Mouse (Mus musculus) T-helper 2 cell (primary cell): ENCODE measurements around the gene Fras1.

Experiments
- in situ Hi-C: fragments of 300-600 bp; cut with MboI, MseI; formaldehyde crosslinking; loops from one replicate; pipeline ENCODE4 v1.15.1; 2025; ENCODE audit warnings: high pct_unique_total_duplicates

The Fras1 gene

DNA sequence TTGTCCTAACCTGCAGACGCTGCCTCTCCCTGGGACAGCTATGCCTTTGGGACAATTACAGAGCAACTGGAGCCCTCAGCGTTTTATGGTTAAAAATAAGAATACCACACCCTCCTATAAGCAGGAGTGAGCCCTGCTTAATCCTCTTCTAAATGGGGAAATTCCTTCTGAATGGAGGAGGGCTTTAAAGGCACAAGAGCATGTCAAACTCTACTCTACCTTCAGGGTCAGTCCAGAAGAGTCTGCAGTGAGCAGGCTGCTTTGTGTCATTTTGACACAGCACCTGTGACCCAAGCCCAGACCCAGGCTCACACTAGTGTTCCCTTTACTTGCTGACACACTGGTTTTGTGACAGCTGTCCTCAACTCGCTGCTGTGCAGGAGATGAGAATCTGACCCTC is 307.3 kb downstream of the Fras1 start:
- in situ Hi-C loops: no loop called here

DNA sequence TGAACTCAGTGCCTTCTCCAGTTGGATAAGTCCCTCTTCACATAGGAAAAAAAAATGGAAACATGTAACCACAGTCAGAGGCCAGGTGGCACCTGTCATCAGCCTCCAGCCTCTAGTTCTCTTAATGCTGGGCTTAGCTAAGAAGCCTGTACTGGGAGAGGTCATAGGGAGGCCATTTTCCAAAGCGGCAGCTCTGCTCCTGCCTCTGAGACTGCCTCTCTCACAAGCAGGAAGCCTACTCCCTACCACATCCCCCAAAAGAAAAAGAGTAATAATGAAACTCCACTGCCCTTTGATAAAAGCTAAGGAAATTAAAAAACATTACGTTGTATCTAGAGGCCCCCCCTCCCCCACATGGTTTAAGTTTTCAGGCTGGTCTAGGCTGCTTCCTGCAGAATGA is 309.0 kb downstream of the Fras1 start:
- in situ Hi-C loops: no loop called here

DNA sequence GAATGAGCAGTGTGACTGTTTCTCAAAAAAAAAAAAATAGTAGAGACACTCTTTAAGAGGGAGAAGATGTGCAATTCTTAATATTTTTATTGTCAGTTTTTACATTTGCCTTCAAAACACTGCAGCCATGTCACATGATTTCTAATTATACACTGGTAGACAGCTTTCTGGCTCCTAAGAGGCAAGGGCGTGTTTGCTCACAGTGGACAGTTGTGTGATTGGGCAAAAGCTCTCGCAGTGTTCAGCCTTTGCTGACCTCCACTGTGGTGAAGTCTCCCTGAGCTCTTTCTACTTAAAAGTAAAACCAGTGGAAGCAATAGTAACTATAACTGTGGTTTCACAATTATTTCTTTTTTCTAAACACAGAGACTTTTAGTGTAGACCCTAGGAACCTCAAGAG is 315.1 kb downstream of the Fras1 start:
- in situ Hi-C loops: no loop called here

DNA sequence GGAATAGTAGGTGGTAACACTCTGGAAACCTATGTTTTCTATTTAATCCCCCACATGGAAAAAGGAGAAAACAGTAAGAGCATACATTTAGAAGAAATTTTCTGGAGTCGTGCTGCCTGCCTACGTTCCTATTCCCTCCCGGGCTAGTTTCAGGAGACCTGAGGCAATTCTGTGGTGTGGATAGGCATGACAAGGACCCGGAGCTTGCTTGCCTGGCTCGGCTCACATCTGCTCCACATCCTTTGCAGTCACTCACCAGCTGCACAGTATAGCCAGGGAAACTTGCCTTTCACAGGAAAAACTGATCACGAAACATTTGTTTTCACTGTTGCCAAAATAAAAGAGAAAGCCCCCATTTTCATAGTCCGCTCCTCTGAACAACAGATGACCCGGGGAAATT is 325.2 kb downstream of the Fras1 start:
- in situ Hi-C loops: no loop called here

DNA sequence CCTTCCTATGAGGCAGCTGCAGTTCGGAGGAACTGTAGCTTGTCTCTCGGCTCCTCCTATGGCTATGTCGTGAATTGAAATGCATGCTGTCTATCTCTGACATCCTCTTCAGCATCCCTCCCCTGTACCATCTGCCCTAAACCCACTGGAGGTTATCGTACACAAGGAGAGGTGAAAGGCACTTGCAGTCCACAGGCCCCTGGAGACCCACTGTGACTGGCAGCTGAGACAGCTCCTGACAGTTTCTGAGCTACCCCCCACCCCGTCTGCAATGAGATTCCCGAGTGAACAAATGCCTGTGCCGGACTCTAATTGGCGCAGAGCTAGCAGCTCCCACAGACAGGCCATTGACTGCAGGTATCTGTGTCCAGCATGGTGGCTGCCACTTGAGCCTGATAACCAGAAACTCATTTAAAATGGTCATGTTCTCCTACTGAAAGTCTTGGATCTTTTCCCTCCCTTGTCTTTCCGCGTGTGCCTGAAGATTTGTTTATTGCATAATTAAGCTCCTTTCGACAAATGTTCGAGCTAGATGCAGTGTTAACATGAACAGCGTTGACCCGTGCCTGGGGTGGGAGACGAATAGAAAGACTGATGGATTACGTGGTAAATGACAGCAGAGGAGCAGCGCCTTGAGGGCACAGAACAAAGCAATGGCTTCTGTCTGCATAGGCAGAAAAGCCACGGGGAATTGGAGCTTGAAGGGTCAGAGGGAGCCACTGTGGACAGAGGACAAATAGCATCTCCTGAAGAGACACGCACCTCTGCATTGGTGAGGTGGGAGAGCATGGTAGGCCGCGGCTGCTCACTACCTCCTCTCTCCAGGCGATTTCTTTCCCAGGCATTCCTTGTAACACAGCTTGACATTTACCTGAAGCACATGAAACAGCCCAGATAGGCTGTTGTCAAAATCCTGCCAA is 329.2 kb downstream of the Fras1 start:
- in situ Hi-C loops: no loop called here

DNA sequence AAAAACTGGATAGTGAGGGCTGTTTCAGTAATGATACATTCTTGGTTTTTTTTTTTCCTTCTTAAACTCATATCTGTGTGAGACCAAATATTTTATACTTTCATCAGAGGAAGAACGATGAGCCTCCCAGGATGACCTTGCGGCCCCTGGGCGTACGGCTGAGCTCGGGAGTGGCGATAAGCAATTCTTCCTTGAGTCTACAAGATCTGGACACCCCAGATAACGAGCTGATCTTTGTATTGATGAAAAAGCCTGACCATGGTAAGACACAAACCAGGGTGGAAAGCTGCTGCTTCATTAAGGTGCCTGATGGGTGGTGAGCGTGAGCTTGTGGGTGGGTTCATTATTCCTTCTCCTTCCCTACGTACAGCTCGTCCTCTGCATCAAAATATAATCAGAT is 334.8 kb downstream of the Fras1 start:
- in situ Hi-C loops: no loop called here

DNA sequence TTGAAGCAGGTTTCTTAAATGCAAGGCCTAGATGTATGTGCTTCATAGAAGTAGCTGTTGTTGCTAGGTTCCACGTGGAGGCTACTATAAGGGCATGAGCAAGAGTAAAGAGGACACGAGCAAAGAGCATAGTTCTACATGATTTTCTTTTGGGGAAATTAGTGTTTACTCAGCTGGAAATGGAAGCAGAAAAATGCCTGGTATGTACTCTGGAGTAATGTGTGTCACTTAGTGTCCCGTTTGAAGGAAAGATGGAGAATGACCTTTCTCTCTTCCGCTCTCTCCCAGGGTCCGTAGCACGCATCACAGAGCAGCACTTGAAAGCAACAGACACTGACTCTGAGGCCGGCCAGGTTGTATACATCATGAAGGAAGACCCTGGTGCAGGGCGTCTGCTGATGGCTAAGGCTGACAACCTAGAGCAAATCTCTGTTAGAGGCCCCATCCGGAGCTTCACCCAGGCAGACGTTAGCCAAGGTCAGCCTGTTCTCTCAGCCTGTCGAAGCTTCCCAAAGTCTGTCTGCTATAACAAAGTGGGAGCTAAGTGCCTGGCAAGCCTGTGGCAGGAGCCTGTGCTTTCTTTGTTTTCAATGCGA is 338.4 kb downstream of the Fras1 start:
- in situ Hi-C loops: no loop called here

DNA sequence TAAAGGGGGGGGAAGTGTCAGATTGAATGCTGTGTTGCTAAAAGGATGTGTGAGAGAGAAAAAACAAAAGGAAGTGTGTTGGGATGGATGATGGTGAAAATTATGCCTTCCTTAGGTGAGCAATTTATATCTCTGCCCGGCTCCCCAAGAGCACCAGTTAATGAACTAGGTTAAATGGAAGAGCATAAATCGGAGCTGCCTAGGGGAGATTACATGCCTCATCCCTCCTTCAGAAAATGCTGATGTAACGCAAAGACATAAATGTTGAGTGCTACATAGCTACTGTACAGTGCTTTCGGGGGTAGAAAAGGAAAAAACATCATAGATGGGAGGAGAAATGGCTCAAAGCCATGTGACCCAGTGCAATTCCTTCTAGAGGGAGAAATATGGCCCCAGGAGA is 339.0 kb downstream of the Fras1 start:
- in situ Hi-C loops: no loop called here

DNA sequence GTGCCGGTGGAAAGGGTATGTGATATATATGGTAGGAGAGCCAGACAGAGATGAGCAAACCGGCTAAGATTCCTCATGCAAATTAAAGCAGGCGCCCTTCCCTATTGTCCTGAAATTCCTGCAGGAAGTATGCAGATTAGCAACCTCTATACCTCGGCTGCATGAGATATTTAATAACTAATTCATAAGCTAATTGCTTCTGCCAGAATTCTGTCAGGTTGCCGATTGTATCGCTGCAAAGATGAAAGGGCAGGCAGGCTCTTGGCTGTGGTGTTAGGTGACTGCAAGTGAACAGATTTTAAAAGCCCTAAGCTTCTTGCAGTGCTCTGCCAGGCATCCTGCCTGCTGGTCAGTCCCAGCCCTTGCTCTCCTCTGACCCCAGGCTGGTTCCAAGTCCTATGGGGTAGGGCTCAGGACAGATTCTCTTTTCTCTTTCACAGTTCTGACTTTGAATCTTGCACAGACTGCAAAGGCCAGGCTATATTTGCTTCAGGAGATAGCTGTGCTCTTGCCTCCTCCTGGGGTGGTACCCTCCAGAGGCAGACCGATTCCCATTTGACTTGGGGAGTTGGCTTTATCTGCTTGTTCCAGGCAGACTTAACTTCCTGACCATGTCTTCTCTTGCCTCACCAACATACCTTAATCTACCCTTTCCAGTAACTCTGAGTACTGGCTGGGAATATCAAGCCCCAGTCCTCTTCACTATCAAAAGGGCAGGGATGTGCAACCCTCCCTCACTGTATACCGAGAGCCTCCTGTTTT is 342.7 kb downstream of the Fras1 start:
- in situ Hi-C loops: no loop called here

DNA sequence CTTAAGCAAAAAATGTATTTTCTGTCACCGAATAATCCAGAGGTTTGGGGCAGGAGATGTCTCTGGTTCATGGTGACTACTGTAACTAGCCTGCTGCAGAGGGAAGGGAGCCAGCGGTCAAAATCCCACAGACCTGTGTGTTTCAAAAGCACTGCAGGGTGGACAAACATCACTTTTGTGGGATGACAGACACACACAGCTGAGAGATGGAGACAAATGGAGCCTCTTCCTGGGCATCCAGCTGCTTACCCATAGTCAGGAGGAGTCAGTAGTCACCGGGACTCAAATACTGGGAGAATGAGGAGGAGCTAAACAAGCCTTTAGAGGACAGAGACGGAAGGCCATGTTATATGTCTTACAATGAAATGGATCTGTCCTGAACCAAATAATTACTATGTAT is 343.9 kb downstream of the Fras1 start:
- in situ Hi-C loops: no loop called here

DNA sequence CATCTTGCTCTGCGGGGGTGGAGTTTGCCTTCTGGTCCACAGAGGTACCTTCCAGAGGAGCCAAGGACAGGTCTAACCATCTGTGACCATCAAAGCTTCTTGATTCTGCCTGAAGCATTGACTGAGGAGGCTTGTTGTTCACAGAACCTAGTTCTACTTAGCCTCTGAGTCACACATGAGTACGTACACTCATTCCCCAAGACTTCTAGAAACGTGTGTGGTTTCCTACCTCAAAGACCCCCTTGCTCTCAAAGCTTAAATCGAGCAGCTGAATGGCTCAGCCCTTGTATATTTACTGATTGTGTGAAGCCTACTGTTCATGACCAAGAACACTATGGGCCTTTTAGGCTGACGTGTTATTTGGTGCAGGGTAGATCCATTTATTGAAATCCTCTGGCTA is 344.8 kb downstream of the Fras1 start:
- in situ Hi-C loops: no loop called here

DNA sequence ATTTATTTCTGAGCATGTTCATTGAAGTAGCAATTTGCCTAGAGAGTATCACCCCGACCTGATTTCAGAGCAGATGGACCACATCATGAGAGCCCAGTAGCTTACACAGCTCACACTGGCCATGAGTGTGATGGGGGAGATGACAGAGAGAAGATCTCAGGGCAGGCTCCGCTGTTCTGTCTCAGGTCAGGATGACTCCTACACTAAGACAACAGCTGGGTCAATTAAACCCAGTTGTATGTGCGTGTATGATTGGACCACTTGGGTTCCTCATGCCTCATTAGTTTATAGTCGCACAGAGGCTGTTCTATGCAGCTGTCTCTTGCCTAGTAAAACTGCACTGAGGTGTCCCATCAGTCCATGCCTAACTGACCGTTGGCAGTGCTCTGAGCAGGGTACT is 345.5 kb downstream of the Fras1 start:
- in situ Hi-C loops: no loop called here

DNA sequence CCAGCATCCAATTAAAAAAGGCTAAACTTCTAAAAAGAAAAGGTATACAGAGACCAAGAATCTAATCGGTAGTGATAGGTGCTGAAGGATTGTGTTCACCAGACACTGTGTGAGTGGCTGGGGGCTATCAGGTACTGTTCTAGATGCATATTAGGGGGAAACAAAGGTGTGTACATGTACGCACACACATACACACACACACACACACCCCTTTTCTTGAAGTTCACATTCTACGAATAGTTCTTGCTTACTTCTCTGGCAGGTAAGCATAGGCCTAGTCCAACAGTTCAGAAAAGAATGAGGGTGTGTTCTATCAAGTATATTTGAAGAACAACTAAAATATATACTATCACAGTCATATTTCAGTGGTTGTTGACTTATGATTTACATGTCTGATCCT is 348.9 kb downstream of the Fras1 start:
- in situ Hi-C loops: no loop called here

DNA sequence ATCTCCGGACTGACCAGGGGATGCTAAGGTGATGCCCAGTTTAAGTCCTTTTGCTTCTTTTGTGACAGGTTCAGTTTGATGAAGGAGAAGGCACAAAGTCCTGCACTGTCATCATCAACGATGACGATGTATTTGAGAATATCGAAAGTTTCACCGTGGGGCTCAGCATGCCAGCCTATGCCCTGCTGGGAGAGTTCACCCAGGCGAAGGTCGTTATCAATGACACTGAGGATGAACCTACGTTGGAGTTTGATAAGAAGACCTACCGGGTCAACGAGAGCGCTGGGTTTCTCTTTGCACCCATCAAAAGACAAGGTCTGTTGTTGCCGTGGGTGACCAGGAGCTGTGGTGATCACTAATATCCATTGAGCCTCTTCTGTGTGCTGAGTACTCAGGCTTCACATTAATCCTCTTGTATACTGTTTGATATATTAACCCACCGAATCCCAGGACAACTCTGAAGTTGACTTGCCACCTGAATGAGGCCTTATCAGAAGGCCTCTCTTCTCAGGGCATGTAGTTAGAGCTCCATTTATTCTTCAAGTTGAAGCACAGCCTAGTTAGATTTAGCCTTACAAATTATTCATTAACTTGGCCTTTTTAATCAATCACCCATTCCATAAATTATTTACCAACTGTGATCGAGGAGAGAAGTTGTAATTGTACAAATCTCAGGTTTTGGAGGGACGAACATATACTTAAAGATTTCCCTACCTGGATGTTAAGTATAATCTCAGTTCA is 365.6 kb downstream of the Fras1 start:
- in situ Hi-C loops: no loop called here

DNA sequence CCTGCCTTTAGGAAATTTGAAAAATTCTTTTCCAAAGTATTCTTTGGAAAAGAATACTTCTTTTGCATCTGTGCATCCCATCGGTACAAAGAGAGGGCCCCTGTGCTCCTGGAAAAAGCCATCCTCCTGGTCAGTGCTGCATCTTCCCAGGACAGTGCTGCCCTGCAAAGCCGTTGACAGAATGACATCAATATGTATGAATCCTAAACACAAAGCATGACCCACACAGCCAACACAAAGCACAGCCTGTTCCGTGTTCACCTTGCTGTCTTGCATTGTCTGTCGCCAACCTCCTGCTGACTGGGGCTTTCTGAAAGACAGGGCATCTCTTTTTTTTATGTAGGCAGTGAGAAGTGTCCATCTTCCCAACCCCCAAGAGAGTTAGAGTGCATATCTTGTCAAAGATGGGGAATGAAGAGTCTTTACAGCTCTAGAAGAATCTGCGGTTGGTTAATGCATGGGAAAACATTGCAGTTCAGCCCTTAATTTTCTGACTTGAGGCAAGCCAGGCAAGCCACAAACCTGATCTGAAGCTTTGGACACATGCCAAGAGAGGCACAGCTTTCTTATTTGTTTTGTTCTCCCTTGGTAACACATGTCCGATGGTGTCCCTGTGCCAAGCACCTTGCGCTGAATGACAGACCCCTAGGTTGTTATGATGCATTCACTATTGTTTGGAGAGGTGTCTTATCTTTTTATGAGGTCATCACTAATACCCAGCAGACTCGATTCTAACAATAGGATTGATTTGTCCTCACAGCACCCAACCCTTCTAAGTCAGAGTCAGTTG is 373.6 kb downstream of the Fras1 start:
- in situ Hi-C loops: no loop called here

DNA sequence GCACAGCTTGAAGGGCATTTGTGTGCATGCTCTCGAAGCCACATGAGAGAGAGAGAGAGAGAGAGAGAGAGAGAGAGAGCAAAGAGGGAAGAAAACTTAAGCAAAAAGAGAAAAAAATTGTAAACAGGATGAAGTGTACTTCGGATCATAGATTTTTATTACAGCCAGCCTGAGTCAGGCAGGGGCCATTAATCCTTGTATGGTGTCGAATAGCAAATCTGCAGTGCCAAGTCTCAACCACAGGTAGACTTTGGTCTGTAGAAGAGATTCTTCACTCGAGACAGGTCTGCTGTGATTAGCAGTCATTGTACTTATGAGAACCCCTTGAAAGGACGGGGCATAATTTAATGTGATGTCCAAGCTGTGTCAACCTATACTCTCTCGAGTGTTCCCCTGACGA is 383.9 kb downstream of the Fras1 start:
- in situ Hi-C loops: no loop called here

DNA sequence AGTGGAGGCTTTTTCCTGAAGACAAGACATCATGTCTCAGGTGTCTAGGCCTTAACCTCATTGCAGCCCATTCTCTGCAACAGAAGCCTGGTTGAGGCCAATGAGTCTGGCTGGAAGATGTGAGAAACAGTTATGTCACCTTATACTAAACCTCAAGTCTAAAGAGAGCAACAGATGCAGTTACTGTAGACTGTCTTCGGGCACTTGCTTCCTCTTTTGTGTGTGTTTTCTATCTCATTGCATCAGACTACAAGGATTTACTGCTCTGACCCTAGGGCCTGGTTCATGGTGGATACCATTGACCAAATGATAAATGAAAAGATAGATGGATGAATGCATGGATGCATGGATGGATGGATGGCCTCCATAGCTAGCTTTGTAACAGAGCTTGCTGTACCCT is 388.3 kb downstream of the Fras1 start:
- in situ Hi-C loops: no loop called here

DNA sequence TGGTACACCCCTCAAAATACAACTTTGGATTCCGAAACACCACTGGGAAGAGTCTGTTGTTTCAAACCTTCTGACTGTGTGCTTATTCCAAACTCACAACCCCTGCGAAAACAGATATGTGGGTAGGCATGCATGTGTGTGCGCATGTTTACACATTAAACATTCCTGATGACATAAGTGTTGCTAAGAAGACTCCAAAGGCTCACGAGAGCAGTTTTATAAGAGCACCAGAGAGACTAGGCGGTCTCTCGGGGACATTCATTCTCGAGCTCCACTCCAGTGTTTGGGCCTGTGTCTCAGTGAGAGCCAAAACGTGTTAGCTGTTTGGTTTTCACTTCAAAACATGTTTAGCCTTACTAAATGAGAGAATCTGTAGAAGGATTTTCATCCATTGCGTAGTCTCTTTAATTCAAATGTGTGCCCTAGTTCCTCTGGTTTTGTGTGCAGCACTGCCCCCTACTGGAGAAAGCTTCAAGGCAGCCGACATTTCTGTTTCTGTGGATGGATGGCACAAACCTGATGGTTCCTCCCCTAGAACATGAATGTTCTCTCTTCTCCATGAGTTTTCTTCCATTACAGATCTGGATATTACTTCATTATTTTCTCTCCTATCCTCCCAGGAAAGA is 395.2 kb downstream of the Fras1 start:
- in situ Hi-C loops: no loop called here

DNA sequence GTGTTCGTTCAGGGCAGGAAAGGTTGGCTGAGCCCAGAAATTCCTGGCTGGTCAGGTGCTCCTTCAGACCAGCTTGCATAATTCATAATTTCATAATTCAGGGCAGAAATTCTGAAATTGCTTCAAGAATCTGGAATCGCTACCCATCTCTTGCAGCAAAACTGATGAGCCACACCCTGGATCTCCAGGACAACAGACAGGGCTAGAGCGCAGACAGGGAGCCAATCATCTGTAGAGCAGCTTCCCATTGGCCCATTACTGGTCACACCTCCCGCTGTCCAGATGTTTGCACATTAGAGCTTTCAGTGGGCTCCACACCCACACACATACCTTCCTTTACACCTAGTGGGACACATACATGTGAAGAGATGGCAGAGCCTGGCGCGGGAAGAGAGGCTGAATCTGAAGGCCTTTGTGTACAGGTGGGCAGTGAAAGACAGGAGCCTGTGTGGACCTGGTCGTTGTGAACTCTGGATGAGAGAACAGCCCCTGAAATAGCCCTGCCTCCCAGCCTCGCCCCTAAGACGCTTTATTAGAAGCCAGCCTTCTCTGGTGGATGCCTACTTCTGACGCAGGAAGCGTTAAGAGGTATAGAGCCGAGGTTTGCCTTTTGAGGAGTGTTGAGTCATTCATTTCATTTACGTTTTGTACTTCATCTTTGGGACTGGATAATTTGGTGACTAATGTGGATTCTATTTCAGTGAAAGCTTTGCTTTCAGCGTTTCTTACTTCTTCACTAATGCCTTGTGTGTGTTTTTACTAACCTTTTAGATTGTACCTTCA is 409.9 kb downstream of the Fras1 start:
- in situ Hi-C loops: no loop called here

DNA sequence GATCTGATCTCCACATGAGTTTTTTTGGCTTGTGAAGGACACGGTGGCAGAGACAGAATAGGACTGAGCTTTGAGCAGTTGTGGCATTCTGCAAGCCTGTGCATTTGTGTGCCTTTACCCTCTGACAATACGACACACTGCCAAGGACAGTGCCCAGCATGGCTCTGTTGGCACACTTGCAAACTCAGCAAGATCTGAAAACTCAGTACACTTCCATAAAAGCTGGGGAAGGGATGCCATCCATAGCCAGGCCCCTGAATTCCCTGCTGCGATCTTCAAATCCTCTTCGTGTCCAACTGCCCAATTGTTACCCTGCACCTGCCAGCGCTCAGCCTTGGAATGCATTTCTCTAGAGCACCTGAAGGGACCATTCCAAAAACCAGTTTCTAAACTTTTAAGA is 411.3 kb downstream of the Fras1 start:
- in situ Hi-C loops: no loop called here
